Comparison of ENCODE assay signal across 11 mouse cellular contexts in genomic region chr19:46509202-46509601, GRCm38 (mm10). TPM values are rescaled to one million over a fixed set of nuclear protein-coding genes. Genes with fewer than 3 reads are reported as not detected.
A peak's percentile ranks its signal among the peaks of the same experiment; 100 is the strongest.
DNase-seq lines count a peak whose midpoint lies in the region; ATAC-seq and TF ChIP-seq lines count a peak whose summit lies in the region.
"Had no signal": no experiment of that assay in that cellular context is flagged by ENCODE, and none has a peak within 500 bp of the region (broad histone marks: within the 10 kb centered on the region; RNA-seq: fewer than 3 reads in every experiment).

No protein-coding gene starts in this region.

- no peak for ATAC-seq in forebrain, embryonic 13.5 days
- no peak for ATAC-seq in forebrain, embryonic 16.5 days
- ATAC-seq in liver, embryonic 13.5 days (ENCODE audit: low read depth) = no peak
- ATAC-seq in activated CD4-positive, CD25-positive, alpha-beta regulatory T cell, adult 4 months = peak; percentile 14
- ATAC-seq in liver, postnatal 0 days = no peak

- peaks cover 71% of the 10 kb centered on the region for H3K4me1 ChIP-seq in forebrain, embryonic 13.5 days
- peaks cover 61% of the 10 kb centered on the region for H3K4me1 ChIP-seq in forebrain, embryonic 16.5 days (replicated peaks; ENCODE audit: control insufficient read depth, insufficient read depth, low read length)
- H3K4me1 ChIP-seq in liver, embryonic 13.5 days (replicated peaks) = peaks cover 76% of the 10 kb centered on the region
- peaks cover 71% of the 10 kb centered on the region for H3K4me1 ChIP-seq in liver, postnatal 0 days (ENCODE audit: insufficient read depth)

- H3K4me3 ChIP-seq in forebrain, embryonic 13.5 days = no peak overlapping the region
- H3K4me3 ChIP-seq in forebrain, embryonic 16.5 days (replicated peaks; ENCODE audit: low read length) = no peak overlapping the region
- no peak overlapping the region for H3K4me3 ChIP-seq in liver, embryonic 13.5 days (replicated peaks)
- H3K4me3 ChIP-seq in liver, postnatal 0 days (ENCODE audit: low read depth, low read length) = no peak overlapping the region

- 90% methylated on average over 3 of the region's 3 CpGs for WGBS in forebrain, embryonic 13.5 days
- WGBS in forebrain, embryonic 16.5 days = 81% methylated on average over 3 of the region's 3 CpGs
- 55% methylated on average over 3 of the region's 3 CpGs for WGBS in liver, embryonic 13.5 days (ENCODE audit: insufficient replicate concordance)
- WGBS in liver, postnatal 0 days (ENCODE audit: insufficient replicate concordance) = 62% methylated on average over 3 of the region's 3 CpGs

- peaks cover 84% of the 10 kb centered on the region for H3K36me3 ChIP-seq in forebrain, embryonic 13.5 days (ENCODE audit: poor library complexity, severe bottlenecking)
- peaks cover 28% of the 10 kb centered on the region for H3K36me3 ChIP-seq in forebrain, embryonic 16.5 days (ENCODE audit: control insufficient read depth, insufficient read depth)
- peaks cover 89% of the 10 kb centered on the region for H3K36me3 ChIP-seq in liver, embryonic 13.5 days
- H3K36me3 ChIP-seq in liver, postnatal 0 days (replicated peaks; ENCODE audit: insufficient read depth, low read length) = peaks cover 70% of the 10 kb centered on the region

- no peak overlapping the region for H3K4me2 ChIP-seq in forebrain, embryonic 13.5 days
- H3K4me2 ChIP-seq in forebrain, embryonic 16.5 days (ENCODE audit: low read length) = no peak overlapping the region
- H3K4me2 ChIP-seq in liver, embryonic 13.5 days = no peak overlapping the region
- no peak overlapping the region for H3K4me2 ChIP-seq in liver, postnatal 0 days (ENCODE audit: low read depth, low read length)

- DNase-seq in liver, embryonic 13.5 days = no peak
- DNase-seq in liver = no peak
- no peak for DNase-seq in liver, postnatal 0 days
- no peak for DNase-seq in cerebellum, postnatal 10 days
- DNase-seq in cerebellum, adult 9-10 months = no peak
- DNase-seq: retina, postnatal 1 day had no signal

- TF ChIP-seq CTCF in liver, postnatal 0 days (IDR thresholded peaks at IDR 0.05; ENCODE audit: low read depth) = no peak

- H3K9me3 ChIP-seq in forebrain, embryonic 13.5 days (replicated peaks) = no peaks in the 10 kb centered on the region
- H3K9me3 ChIP-seq in forebrain, embryonic 16.5 days (ENCODE audit: control insufficient read depth, low read length) = no peaks in the 10 kb centered on the region
- H3K9me3 ChIP-seq in liver, embryonic 13.5 days (replicated peaks) = no peaks in the 10 kb centered on the region
- H3K9me3 ChIP-seq in liver, postnatal 0 days (ENCODE audit: low read length) = no peaks in the 10 kb centered on the region

- H3K9ac ChIP-seq in forebrain, embryonic 13.5 days = no peak overlapping the region
- H3K9ac ChIP-seq in forebrain, embryonic 16.5 days (replicated peaks; ENCODE audit: low read depth, low read length) = no peak overlapping the region
- H3K9ac ChIP-seq in liver, embryonic 13.5 days = peak overlapping the region; percentile 18; the same call in 1 of the 2 replicates
- H3K9ac ChIP-seq in liver, postnatal 0 days (replicated peaks) = no peak overlapping the region
- H3K9ac ChIP-seq: liver, embryonic 14.5 days had no signal

- peak overlapping the region; percentile 6; the same call in 1 of the 2 replicates for H3K27ac ChIP-seq in forebrain, embryonic 13.5 days
- no peak overlapping the region for H3K27ac ChIP-seq in forebrain, embryonic 16.5 days (ENCODE audit: low read length)
- H3K27ac ChIP-seq in liver, embryonic 13.5 days = peak overlapping the region; percentile 3; the same call in 1 of the 2 replicates
- H3K27ac ChIP-seq in liver, postnatal 0 days (ENCODE audit: low read depth) = 0 out of 2 replicates have a peak overlapping the region, but pooled peaks have one; percentile 8
- H3K27ac ChIP-seq: liver, embryonic 14.5 days had no signal

- TF ChIP-seq EP300 in liver, postnatal 0 days (IDR thresholded peaks at IDR 0.05; ENCODE audit: low read depth) = no peak

- no peaks in the 10 kb centered on the region for H3K27me3 ChIP-seq in forebrain, embryonic 13.5 days
- H3K27me3 ChIP-seq in forebrain, embryonic 16.5 days (replicated peaks; ENCODE audit: control insufficient read depth, insufficient read depth, low read length) = no peaks in the 10 kb centered on the region
- no peaks in the 10 kb centered on the region for H3K27me3 ChIP-seq in liver, embryonic 13.5 days
- H3K27me3 ChIP-seq in liver, postnatal 0 days (ENCODE audit: insufficient read depth, low read length) = no peaks in the 10 kb centered on the region
- H3K27me3 ChIP-seq: CH12.LX had no signal

RNA-seq across cellular contexts. Expression of gene Trim8, which starts 7.7 kb away (rescaled TPM):
- polyA plus RNA-seq in forebrain, embryonic 13.5 days (2015; fragmentation: Nextera tagmentation; extraction: Ambion mirVana) = 22.5 and 22.6 TPM in 2 replicates
- polyA plus RNA-seq in forebrain, embryonic 16.5 days (2015; fragmentation: Nextera tagmentation; extraction: Ambion mirVana) = 24.5 and 27.7 TPM in 2 replicates
- polyA plus RNA-seq in liver, embryonic 13.5 days (2015; fragmentation: Nextera tagmentation; extraction: Ambion mirVana) = 9.1 and 9.2 TPM in 2 replicates
- polyA plus RNA-seq in activated CD4-positive, CD25-positive, alpha-beta regulatory T cell, adult 4 months (2017; shearing (Covaris generic)) = 10 to 100 TPM; 15.8 to 21.3 TPM
- polyA plus RNA-seq in liver, postnatal 0 days (2015; fragmentation: Nextera tagmentation; extraction: Ambion mirVana) = 7.9 and 9.8 TPM in 2 replicates
